Mouse (Mus musculus): ENCODE data around the gene Slc25a39. TPM values are rescaled to one million over a fixed set of nuclear protein-coding genes. Genes with fewer than 3 reads are reported as not detected.
A peak's percentile ranks its signal among the peaks of the same experiment; 100 is the strongest.

Slc25a39 gene
- polyA plus RNA-seq, 1 experiment, result 1,456 TPM

DNA sequence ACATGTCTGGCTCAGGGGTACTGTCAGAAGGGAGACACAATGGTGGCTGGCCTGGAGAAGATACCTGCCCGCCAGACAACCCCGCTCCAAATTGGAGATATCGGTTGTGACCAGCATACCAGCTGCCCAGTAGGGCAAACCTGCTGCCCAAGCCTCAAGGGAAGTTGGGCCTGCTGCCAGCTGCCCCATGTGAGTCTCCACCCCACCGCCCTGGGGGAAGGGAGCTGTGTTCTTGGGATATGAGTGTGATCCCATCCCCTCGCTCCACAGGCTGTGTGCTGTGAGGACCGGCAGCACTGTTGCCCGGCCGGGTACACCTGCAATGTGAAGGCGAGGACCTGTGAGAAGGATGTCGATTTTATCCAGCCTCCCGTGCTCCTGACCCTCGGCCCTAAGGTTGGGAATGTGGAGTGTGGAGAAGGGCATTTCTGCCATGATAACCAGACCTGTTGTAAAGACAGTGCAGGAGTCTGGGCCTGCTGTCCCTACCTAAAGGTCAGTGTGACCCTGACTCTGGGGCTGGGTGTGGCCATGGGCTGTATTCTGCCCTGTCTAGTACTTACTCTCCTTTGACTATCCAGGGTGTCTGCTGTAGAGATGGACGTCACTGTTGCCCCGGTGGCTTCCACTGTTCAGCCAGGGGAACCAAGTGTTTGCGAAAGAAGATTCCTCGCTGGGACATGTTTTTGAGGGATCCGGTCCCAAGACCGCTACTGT lies 28.2 kb upstream of the Slc25a39 start:
- no peaks in the 10 kb centered on the region for H3K36me3 ChIP-seq (ENCODE audit: control insufficient read depth, insufficient read depth, low read length)
- H3K4me3 ChIP-seq (ENCODE audit: control insufficient read depth, low read depth, low read length), result no peak overlapping the region
- peaks cover 16% of the 10 kb centered on the region for H3K4me1 ChIP-seq (ENCODE audit: control insufficient read depth, insufficient read depth, low read length)
- no peaks in the 10 kb centered on the region for H3K27me3 ChIP-seq (ENCODE audit: control insufficient read depth, insufficient read depth, low read length)
- TF ChIP-seq POLR2A (IDR thresholded peaks at IDR 0.05; ENCODE audit: control insufficient read depth, low read depth, low read length) (no peak), CTCF (IDR thresholded peaks at IDR 0.05; ENCODE audit: control insufficient read depth, insufficient read depth, insufficient replicate concordance, low read depth, low read length) (no peak)
- no peak overlapping the region for H3K27ac ChIP-seq (ENCODE audit: control insufficient read depth, insufficient read depth, low read depth, low read length)

DNA sequence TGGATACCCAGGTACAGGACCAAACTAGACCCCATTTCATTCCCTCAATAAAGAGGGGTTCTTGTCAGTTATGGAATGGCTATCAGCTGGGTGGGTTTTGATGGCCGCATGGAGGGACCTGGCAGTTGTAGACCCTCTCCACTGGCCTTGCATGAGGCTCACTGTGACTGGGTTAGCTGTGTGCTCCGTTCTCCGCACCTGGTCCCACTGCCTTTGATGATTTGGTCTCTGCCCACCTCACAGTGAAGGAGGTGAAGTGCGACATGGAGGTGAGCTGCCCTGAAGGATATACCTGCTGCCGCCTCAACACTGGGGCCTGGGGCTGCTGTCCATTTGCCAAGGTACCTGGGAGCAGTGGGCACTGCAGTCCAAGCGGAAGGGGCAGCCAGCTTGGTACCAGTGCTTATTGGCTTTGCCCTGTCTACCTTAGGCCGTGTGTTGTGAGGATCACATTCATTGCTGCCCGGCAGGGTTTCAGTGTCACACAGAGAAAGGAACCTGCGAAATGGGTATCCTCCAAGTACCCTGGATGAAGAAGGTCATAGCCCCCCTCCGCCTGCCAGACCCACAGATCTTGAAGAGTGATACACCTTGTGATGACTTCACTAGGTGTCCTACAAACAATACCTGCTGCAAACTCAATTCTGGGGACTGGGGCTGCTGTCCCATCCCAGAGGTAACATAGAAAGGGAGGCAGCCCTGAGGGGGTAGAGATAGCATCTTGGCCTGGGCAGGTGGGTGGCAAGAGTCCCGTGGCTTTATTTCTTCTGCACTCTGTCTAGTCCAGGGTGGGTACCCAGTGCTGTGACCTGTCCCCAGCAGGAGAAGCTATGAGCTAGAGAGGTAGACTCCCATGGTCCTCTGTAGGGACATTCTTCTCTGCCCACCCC lies 27.3 kb upstream of the Slc25a39 start:
- Histone ChIP-seq H3K4me3 (ENCODE audit: control insufficient read depth, low read depth, low read length) (no peak overlapping the region), H3K4me1 (ENCODE audit: control insufficient read depth, insufficient read depth, low read length) (peaks cover 20% of the 10 kb centered on the region), H3K27ac (ENCODE audit: control insufficient read depth, insufficient read depth, low read depth, low read length) (no peak overlapping the region), H3K27me3 (ENCODE audit: control insufficient read depth, insufficient read depth, low read length) (no peaks in the 10 kb centered on the region), H3K36me3 (ENCODE audit: control insufficient read depth, insufficient read depth, low read length) (no peaks in the 10 kb centered on the region)
- no peak for TF ChIP-seq POLR2A (IDR thresholded peaks at IDR 0.05; ENCODE audit: control insufficient read depth, low read depth, low read length)
- TF ChIP-seq CTCF (IDR thresholded peaks at IDR 0.05; ENCODE audit: control insufficient read depth, insufficient read depth, insufficient replicate concordance, low read depth, low read length), result no peak

DNA sequence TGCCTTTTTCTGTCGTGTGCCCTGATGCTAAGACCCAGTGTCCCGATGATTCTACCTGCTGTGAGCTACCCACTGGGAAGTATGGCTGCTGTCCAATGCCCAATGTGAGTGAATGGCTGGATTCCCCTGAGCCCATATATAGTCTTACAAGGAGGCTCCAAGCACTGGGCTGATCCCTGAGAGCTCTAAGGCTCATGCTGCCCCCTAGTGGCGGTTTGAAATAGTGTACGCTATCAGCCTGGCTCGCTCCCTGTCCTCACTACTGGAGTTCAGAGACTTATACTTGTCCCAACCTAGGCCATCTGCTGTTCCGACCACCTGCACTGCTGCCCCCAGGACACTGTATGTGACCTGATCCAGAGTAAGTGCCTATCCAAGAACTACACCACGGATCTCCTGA lies 26.7 kb upstream of the Slc25a39 start:
- H3K4me1 ChIP-seq (ENCODE audit: control insufficient read depth, insufficient read depth, low read length), result peaks cover 22% of the 10 kb centered on the region
- no peak overlapping the region for H3K27ac ChIP-seq (ENCODE audit: control insufficient read depth, insufficient read depth, low read depth, low read length)
- TF ChIP-seq POLR2A (IDR thresholded peaks at IDR 0.05; ENCODE audit: control insufficient read depth, low read depth, low read length), result 0 out of 2 replicates have a peak, but pooled peaks have one; percentile 19
- TF ChIP-seq CTCF (IDR thresholded peaks at IDR 0.05; ENCODE audit: control insufficient read depth, insufficient read depth, insufficient replicate concordance, low read depth, low read length), result peak; percentile 93
- no peak overlapping the region for H3K4me3 ChIP-seq (ENCODE audit: control insufficient read depth, low read depth, low read length)
- no peaks in the 10 kb centered on the region for H3K36me3 ChIP-seq (ENCODE audit: control insufficient read depth, insufficient read depth, low read length)
- no peaks in the 10 kb centered on the region for H3K27me3 ChIP-seq (ENCODE audit: control insufficient read depth, insufficient read depth, low read length)

DNA sequence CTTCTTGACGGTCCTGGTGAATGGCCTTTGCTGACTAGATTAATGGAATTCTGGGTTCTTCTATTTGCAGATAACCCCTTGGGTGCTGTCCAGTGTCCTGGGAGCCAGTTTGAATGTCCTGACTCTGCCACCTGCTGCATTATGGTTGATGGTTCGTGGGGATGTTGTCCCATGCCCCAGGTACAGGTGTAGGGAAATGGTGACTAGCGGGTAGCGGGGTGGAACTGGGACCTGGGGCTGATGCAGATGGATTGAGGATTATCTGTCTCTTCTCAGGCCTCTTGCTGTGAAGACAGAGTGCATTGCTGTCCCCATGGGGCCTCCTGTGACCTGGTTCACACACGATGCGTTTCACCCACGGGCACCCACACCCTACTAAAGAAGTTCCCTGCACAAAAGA lies 26.1 kb upstream of the Slc25a39 start:
- no peaks in the 10 kb centered on the region for H3K36me3 ChIP-seq (ENCODE audit: control insufficient read depth, insufficient read depth, low read length)
- TF ChIP-seq CTCF (IDR thresholded peaks at IDR 0.05; ENCODE audit: control insufficient read depth, insufficient read depth, insufficient replicate concordance, low read depth, low read length), result no peak
- no peak for TF ChIP-seq POLR2A (IDR thresholded peaks at IDR 0.05; ENCODE audit: control insufficient read depth, low read depth, low read length)

DNA sequence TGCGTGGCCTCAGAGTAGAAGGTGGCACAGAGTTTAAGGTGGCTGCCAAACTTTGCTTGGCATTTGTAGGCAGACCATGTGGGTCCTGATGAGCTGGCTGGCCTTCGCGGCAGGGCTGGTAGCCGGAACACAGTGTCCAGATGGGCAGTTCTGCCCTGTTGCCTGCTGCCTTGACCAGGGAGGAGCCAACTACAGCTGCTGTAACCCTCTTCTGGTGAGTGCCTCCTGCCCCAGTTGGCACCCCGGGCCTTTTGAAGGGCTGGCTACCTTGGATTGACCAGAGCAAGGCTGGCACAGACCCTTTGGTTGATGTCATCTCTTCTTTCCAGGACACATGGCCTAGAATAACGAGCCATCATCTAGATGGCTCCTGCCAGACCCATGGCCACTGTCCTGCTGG lies 25.1 kb upstream of the Slc25a39 start:
- Histone ChIP-seq H3K4me3 (ENCODE audit: control insufficient read depth, low read depth, low read length) (no peak overlapping the region), H3K36me3 (ENCODE audit: control insufficient read depth, insufficient read depth, low read length) (no peaks in the 10 kb centered on the region), H3K27me3 (ENCODE audit: control insufficient read depth, insufficient read depth, low read length) (no peaks in the 10 kb centered on the region), H3K27ac (ENCODE audit: control insufficient read depth, insufficient read depth, low read depth, low read length) (no peak overlapping the region), H3K4me1 (ENCODE audit: control insufficient read depth, insufficient read depth, low read length) (peaks cover 14% of the 10 kb centered on the region)
- TF ChIP-seq POLR2A (IDR thresholded peaks at IDR 0.05; ENCODE audit: control insufficient read depth, low read depth, low read length), result no peak
- no peak for TF ChIP-seq CTCF (IDR thresholded peaks at IDR 0.05; ENCODE audit: control insufficient read depth, insufficient read depth, insufficient replicate concordance, low read depth, low read length)

More for the DNA sequence above, 26.1 kb upstream of the Slc25a39 start:
- Histone ChIP-seq H3K4me1 (ENCODE audit: control insufficient read depth, insufficient read depth, low read length) (peaks cover 22% of the 10 kb centered on the region), H3K4me3 (ENCODE audit: control insufficient read depth, low read depth, low read length) (no peak overlapping the region), H3K27ac (ENCODE audit: control insufficient read depth, insufficient read depth, low read depth, low read length) (no peak overlapping the region), H3K27me3 (ENCODE audit: control insufficient read depth, insufficient read depth, low read length) (no peaks in the 10 kb centered on the region)

DNA sequence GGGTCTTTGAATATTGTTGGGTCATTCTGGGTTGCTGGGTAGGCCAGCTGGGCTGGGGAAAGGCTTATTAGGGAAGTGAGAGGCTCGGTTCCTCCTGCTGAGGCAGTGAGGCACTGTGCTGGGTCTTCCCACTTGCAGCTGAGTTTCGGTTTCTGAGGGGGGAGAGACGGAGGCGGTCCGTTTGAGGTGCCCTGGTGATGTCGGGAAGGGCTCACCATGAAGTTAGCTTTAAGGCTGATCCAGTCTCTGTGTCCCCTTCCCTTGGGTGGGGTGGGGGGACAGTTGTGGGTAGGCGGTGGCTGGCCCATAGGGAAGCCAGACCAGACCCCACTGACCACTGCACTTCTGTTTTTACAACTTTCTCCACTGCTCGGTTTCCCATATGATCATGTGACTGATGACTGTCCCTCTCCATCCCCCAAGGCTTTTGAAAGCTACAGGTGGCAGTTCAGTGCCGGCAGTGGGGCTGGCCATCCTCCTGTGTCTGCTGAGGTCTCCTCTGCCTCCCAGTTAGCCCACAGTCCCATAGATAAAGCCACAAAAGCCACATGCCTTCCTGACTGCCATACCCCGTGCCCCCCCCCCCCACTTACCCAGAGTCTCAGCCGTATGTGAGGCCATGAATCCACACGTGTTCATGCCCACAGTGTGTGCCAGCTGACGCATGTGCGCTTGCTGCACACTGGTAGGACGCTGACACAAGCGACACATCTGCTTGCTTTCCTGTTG lies 24.5 kb upstream of the Slc25a39 start:
- H3K36me3 ChIP-seq (ENCODE audit: control insufficient read depth, insufficient read depth, low read length), result no peaks in the 10 kb centered on the region
- H3K4me3 ChIP-seq (ENCODE audit: control insufficient read depth, low read depth, low read length), result no peak overlapping the region
- H3K4me1 ChIP-seq (ENCODE audit: control insufficient read depth, insufficient read depth, low read length), result peaks cover 8% of the 10 kb centered on the region
- H3K27me3 ChIP-seq (ENCODE audit: control insufficient read depth, insufficient read depth, low read length), result no peaks in the 10 kb centered on the region
- TF ChIP-seq CTCF (IDR thresholded peaks at IDR 0.05; ENCODE audit: control insufficient read depth, insufficient read depth, insufficient replicate concordance, low read depth, low read length), result no peak
- TF ChIP-seq POLR2A (IDR thresholded peaks at IDR 0.05; ENCODE audit: control insufficient read depth, low read depth, low read length), result no peak
- H3K27ac ChIP-seq (ENCODE audit: control insufficient read depth, insufficient read depth, low read depth, low read length), result no peak overlapping the region

DNA sequence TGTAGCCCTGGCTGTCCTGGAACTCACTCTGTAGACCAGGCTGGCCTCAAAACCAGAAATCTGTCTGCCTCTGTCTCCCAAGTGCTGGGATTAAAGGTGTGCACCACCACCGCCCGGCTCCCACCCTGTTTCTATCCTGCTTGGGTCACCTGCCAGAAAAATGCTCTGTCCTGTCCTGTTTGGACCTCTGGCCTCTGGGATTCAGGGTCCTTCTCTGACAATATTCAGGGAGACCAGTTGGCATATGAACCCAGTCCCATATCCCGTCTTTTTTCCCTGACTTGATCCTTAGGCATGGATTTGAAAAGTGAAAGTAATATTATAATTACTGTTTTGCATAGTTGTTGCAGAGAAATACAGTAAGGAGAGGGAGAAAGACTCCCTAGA lies 24.0 kb upstream of the Slc25a39 start:
- Histone ChIP-seq H3K4me3 (ENCODE audit: control insufficient read depth, low read depth, low read length) (no peak overlapping the region), H3K4me1 (ENCODE audit: control insufficient read depth, insufficient read depth, low read length) (peaks cover 7% of the 10 kb centered on the region), H3K27me3 (ENCODE audit: control insufficient read depth, insufficient read depth, low read length) (no peaks in the 10 kb centered on the region), H3K36me3 (ENCODE audit: control insufficient read depth, insufficient read depth, low read length) (no peaks in the 10 kb centered on the region), H3K27ac (ENCODE audit: control insufficient read depth, insufficient read depth, low read depth, low read length) (no peak overlapping the region)
- TF ChIP-seq POLR2A (IDR thresholded peaks at IDR 0.05; ENCODE audit: control insufficient read depth, low read depth, low read length) (no peak), CTCF (IDR thresholded peaks at IDR 0.05; ENCODE audit: control insufficient read depth, insufficient read depth, insufficient replicate concordance, low read depth, low read length) (no peak)

Measured in testis, adult 2 months (tissue).